Mouse (Mus musculus) kidney, postnatal 14 days (tissue): ENCODE data around the gene Vti1a.

Experiments used
- DNase-seq: peaks from one replicate; pipeline ENCODE4 v3.0.0; 2022; ENCODE audit warnings: mixed read lengths

The Vti1a gene

DNA sequence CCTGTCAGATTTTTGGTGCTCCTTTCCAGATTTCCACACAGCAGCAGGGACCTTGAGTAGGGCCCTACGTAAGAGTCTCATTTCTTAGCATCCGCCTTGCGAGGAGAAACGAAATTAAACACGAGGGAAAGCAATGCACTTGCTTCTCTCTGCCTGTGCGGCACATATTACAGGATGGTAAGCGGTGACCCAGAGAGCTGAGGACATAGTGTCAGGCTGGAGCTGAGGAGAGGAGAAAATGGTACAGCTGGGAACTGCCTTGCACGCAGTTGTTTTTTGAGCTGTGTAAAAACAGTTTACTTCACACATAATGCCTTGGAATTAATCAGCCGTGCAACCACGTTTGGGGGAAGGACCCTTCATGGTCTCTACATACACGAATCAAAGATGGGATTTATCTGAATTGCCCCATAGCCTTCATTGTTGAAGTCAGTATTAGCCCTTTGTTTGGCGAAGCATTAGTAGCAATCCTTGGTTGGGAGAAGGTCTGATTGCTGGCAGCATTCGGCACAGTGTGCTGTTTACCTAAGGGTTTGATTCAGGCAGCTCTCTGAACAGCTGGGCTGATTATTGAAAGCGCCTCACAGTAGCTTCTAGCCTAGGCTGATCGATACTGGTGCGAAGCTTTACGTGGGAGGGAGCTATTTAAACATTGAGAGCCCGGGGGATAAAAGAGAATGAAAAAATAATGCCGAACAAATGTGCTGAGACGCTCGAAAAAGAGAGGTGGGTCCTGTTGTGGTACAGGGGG, 153.4 kb downstream of the Vti1a start:
- DNase-seq, result peak; percentile 32

DNA sequence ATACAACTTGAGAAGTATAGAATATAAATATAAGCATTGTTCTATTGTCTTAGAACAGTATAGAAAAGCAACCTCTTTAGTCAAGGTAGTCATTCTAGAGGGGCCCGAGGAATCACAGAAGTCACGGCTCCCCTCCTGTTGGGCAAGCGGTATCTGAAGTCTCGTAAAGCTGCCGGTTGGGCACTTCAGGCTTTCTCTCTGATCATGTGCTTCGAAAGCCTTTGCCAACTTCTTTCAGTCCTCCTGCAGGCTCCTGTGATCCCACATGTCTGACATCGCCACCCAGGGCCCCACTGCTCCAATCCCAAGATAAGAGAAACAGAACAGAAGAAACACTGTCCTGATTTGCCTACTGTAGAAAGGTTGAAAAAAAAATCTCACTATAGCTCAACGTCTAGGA, 156.5 kb downstream of the Vti1a start:
- DNase-seq, result no peak

GRCm38 (mm10) chr19:55474225-55474624, 158.1 kb downstream of the Vti1a start:
- DNase-seq, result no peak

- DNase-seq, result peak; percentile 37
These were observed 164.4 kb downstream of the Vti1a start for GRCm38 (mm10) chr19:55480526-55480925.

DNA sequence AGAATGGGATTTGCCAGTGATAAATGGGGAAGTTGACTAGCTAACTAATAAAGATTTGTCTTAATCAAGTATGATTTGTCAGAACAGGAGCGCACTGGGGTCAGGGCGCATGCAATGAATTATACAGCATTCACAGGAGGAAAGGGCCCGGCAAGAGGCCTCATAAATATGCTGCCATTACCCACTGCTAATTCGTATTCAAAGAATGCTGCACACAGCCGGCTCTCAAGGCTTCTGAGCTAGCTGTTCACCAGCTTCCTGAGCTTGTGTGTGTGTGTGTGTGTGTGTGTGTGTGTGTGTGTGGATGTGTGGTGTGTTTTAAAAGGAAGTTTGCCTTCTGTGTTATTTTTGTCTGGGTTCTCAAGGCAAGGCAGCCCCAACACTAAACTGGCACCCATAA, 165.2 kb downstream of the Vti1a start:
- peak; percentile 54 for DNase-seq

DNA sequence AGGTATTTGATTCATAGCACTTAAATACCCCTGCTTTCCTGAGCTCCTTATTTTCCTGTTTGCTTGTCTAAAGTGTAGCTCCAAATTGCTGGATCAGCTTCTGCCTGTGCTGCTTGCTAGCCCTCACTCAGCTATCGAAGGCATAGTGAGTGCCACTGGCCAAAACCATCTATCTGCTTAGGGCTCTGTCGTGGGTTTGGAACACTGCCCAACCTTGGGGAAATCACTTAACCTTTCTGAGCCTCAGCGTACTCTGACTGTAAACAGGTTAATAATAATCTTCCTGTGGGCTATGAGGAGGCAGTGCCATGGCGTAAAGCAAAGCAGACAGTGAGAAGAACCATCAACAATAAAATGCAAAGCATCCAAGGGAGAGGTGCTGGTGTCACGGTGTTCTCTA, 167.4 kb downstream of the Vti1a start:
- DNase-seq, result peak; percentile 77

DNA sequence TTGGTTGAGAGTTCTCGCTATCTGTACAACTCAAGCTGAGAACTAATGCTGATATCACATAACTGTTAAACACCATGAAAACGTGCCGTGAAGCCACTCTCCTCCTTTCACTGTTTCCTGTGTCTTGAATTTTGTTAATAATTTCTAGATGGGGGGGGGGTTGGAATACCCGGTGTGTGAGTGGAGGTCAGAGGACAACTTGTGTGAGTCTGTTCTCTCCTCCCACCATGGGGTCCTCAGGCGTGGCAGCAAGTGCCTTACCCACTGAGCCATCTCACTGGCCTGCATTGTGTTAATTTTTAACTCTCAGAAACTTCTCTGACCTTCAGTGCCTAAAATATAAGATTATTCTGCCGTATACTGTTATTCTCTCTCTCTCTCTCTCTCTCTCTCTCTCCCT, 168.5 kb downstream of the Vti1a start:
- DNase-seq, result peak; percentile 78

- DNase-seq, result no peak
These were observed 170.4 kb downstream of the Vti1a start for GRCm38 (mm10) chr19:55486473-55486872.

DNA sequence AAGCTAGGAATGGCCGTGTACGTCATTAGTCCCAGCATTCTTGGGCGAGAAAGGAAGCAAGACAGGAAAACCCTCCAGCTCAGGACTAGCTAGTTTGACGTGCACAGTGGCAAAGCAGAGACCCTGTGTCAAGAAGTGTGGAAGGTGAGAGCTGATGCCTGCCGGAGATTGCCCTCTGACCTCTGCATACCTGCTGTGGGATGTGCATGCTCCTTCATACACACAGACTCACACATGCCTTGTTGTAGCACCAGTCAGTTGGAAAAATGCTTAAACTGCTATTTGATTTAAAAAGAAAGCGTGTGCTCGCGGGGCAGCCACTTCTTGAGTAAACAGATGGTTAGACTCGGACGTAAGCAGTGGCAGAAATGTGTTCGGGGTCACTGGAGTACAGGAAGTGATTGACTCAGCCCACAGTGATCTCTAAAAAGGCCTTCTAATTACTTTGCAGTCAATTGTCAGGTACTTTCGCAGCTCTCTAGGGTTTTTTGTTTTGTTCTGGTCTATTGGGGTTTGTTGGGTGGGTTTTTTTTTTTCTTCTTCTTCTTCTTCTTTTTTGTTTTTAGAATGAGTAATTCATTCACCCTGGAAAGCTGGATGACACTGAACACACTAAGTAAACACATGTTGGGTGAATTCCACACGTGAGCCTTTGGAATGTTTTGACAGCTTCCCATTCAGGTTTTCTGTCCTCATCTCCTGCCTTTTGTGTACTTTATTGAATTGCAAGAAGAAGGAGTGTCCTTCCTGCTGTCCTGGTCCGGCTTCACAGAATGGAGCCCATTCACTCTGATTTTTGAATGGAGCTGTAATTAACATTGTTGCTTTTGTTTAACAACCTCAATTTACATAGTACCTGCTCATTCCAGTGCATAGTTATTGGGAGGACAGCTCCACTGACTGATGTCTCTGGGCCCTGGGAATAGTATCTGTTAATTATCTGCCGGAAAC, 175.3 kb downstream of the Vti1a start:
- DNase-seq, result peak; percentile 18

DNA sequence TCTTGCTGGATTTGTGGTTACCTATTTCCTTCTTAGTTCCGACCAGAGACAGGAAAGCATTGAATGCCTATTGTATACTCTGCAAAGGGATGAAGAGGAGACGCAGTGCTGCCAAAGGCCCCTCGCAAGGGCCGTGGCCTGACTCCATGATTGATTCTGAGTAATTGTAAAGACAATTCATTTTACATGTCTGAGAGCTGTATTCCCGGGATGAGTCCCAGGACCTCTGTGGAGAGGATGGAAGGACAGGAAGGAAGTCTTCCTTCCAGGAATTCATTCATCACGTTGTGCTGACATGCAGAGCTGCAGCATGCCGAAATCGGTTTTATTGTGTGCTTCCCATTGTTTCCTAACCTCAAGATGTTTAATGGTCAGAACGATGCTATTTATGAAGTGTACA, 180.2 kb downstream of the Vti1a start:
- peak; percentile 60 for DNase-seq

- DNase-seq, result no peak
These were observed 183.2 kb downstream of the Vti1a start for GRCm38 (mm10) chr19:55499179-55499863.

DNA sequence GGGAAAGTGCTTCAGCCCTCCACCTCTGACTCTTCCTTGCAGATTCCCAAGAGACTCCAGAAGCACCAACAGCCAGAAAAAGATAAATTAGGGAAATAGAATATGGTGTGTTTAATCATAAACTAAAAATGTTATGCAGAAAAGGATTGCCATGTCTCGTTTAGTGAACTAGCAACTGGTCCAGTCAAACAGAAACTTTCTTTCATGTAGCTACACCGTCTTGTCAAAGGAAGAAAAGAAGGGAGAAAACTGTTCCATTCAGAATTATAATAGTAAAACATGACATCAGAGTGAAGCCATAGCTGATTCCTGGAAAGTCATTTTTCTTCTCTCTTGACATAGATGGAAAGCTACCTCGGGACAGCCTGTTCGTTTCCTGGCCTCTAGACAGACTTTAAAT, 185.9 kb downstream of the Vti1a start:
- DNase-seq, result no peak

GRCm38 (mm10) chr19:55503771-55504170, 187.7 kb downstream of the Vti1a start:
- DNase-seq, result peak; percentile 76

DNA sequence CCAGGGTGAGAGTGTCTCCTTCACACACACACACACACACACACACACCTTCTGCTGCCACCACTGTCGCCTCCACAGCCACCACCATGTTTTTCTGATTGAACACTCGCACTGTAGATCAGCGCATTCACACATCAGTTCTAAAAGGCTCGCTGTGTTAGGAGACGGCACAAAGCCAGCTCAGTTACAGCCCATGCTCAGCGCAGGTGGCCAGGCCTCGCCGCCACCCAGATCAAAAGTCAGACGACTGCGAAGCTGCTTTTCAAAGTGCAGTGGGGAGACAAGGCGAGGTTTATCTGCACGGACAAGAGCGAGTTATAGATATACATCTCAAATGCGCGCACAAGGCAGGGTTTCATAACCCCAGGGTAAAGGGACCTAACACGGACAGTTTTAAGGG, 191.7 kb downstream of the Vti1a start:
- peak; percentile 64 for DNase-seq

DNA sequence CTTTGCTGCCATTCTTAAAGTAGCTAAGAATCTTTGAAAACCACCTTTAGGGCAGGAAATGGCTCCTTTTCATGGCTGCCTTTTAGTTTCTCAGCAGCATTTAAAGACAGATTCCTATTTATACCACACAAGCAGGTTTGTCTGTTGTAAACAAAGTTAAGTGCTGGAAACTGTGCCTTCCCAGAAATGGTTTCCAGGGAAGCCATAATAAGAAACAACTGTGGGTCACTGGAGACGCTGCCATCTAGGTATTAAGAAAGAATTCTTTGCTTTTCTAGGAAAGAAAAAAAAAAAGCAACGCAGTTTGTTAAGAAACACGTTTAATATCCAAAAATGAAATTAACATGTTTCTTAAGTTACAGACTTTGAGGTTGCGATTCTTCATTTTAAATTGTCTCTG, 192.1 kb downstream of the Vti1a start:
- no peak for DNase-seq

DNA sequence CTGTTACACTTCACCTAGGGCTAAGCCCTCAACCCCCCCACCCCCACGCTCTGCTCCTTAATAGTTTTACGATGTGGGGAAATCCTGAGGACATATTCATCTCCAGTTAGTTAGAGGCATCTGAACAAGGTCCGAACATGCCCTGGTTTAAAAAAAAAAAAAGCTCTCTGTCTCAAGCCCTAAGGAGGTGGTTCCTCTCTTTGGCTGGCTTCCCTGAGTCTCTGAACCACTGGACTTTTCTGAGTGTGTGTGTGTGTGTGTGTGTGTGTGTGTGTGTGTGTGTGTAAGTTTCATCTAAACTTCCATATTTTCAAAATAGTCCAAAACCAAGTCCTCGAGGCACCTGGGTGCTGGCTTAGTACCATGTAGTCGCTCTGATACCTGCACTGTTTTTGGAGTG, 192.9 kb downstream of the Vti1a start:
- DNase-seq, result peak; percentile 71

DNA sequence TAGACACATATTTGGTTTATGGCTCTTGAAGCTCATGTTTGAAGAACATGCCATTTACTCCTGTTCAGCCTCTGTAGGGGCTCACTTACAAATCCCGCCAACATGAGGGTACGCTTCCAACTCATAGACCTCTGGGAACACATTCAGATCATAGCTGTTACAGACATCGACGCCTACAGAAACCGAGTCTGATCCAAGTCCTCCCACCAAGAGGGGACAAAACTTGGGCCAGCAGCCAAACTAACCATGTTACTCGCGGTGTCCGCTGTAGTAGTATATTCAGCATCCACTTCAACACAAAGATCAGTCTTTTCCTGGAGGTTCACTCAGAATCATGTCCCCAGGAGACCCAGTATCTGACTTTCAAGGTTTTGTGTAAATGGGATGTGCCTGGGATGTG, 193.5 kb downstream of the Vti1a start:
- no peak for DNase-seq

- DNase-seq, result no peak
These were observed 197.8 kb downstream of the Vti1a start for GRCm38 (mm10) chr19:55513941-55514340.

GRCm38 (mm10) chr19:55520236-55520635, 204.1 kb downstream of the Vti1a start:
- no peak for DNase-seq

DNA sequence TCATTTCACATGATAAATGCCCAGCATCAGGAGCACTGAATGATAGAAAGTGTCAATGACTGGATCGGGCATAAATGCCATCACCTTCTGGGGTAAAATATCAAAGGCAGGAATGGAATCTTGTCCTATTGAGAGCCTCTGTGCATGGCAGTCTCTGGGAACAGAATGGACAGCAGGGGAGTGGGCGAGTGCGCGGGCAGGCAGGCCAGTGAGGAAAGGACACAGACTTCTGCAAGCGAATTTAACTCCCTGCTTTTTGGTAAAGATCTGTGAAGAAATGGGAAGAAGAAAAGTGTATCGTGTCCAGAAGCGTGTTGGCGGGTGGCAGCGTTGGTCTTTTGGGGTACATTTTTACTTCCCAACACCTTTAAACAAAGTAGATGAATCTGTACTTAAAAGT, 207.2 kb downstream of the Vti1a start:
- DNase-seq, result no peak

- DNase-seq, result no peak
These were observed 208.3 kb downstream of the Vti1a start for GRCm38 (mm10) chr19:55524385-55524784.

- DNase-seq, result no peak
These were observed 209.0 kb downstream of the Vti1a start for GRCm38 (mm10) chr19:55525056-55525455.

GRCm38 (mm10) chr19:55526717-55527235, 210.7 kb downstream of the Vti1a start:
- DNase-seq, result no peak
